Mouse (Mus musculus) brown adipose tissue, adult 24 weeks (tissue): ENCODE measurements around the gene Gif. TPM values are rescaled to one million over a fixed set of nuclear protein-coding genes. Genes with fewer than 3 reads are reported as not detected.

Experiments
- H3K27ac ChIP-seq: fragments of 200-500 bp; replicated peaks from 2 replicates; pipeline ENCODE4 v1.5.1; 2012; ENCODE audit warnings: low read depth, mild to moderate bottlenecking, low read length
- H3K4me1 ChIP-seq: fragments of 200-500 bp; 2 replicates; pipeline ENCODE4 v1.6.1; 2012; ENCODE audit warnings: low read length, mixed read lengths; ENCODE audit not compliant: control insufficient read depth, insufficient read depth, insufficient read length
- H3K4me3 ChIP-seq: fragments of 200-500 bp; 2 replicates; pipeline ENCODE4 v1.5.1; 2012; ENCODE audit warnings: low read depth, mild to moderate bottlenecking, low read length, moderate library complexity; ENCODE audit not compliant: insufficient read depth
- polyA plus RNA-seq: library from polyadenylated mRNA; stranded (reverse); fragments of >200 nt; gene quantifications from 2 replicates; pipeline ENCODE4 v1.2.4, GENCODE M21; 2012; ENCODE audit not compliant: missing spikeins, insufficient read depth, insufficient read length

Gene Gif
- polyA plus RNA-seq, 1 experiment: not detected

- no peak overlapping the region for H3K4me3 ChIP-seq
- no peaks in the 10 kb centered on the region for H3K4me1 ChIP-seq
- H3K27ac ChIP-seq: no peak overlapping the region
These were observed 30.0 kb downstream of the Gif start for GRCm38 (mm10) chr19:11777191-11777865.

GRCm38 (mm10) chr19:11785409-11786154, 38.2 kb downstream of the Gif start:
- Histone ChIP-seq H3K27ac (no peak overlapping the region), H3K4me1 (no peaks in the 10 kb centered on the region), H3K4me3 (no peak overlapping the region)

GRCm38 (mm10) chr19:11787826-11788225, 40.5 kb downstream of the Gif start:
- Histone ChIP-seq H3K4me1 (no peaks in the 10 kb centered on the region), H3K4me3 (no peak overlapping the region), H3K27ac (no peak overlapping the region)

- Histone ChIP-seq H3K4me3 (no peak overlapping the region), H3K27ac (no peak overlapping the region), H3K4me1 (no peaks in the 10 kb centered on the region)
These were observed 41.5 kb downstream of the Gif start for GRCm38 (mm10) chr19:11788876-11789275.

- H3K4me1 ChIP-seq: no peaks in the 10 kb centered on the region
These were observed 44.5 kb downstream of the Gif start for GRCm38 (mm10) chr19:11791825-11792224.

GRCm38 (mm10) chr19:11793741-11794359, 46.5 kb downstream of the Gif start:
- Histone ChIP-seq H3K27ac (no peak overlapping the region), H3K4me1 (no peaks in the 10 kb centered on the region), H3K4me3 (no peak overlapping the region)

More at GRCm38 (mm10) chr19:11791825-11792224, 44.5 kb downstream of the Gif start:
- Histone ChIP-seq H3K27ac (no peak overlapping the region), H3K4me3 (no peak overlapping the region)

- H3K4me1 ChIP-seq: no peaks in the 10 kb centered on the region
- no peak overlapping the region for H3K4me3 ChIP-seq
- no peak overlapping the region for H3K27ac ChIP-seq
These were observed 47.1 kb downstream of the Gif start for GRCm38 (mm10) chr19:11794447-11794846.

- H3K4me3 ChIP-seq: no peak overlapping the region
- H3K27ac ChIP-seq: no peak overlapping the region; the same call in 1 of the 2 replicates
- peaks cover 5% of the 10 kb centered on the region; the same call in 1 of the 2 replicates for H3K4me1 ChIP-seq
These were observed 53.4 kb downstream of the Gif start for GRCm38 (mm10) chr19:11800531-11801315.

GRCm38 (mm10) chr19:11804423-11804822, 57.1 kb downstream of the Gif start:
- Histone ChIP-seq H3K4me3 (no peak overlapping the region), H3K27ac (peak overlapping the region; percentile 71), H3K4me1 (peaks cover 11% of the 10 kb centered on the region; the same call in 1 of the 2 replicates)

- Histone ChIP-seq H3K4me1 (peaks cover 22% of the 10 kb centered on the region), H3K4me3 (no peak overlapping the region), H3K27ac (no peak overlapping the region)
These were observed 59.9 kb downstream of the Gif start for GRCm38 (mm10) chr19:11807251-11807650.

- H3K27ac ChIP-seq: no peak overlapping the region
- peaks cover 22% of the 10 kb centered on the region for H3K4me1 ChIP-seq
These were observed 60.5 kb downstream of the Gif start for GRCm38 (mm10) chr19:11807822-11808221.

GRCm38 (mm10) chr19:11808452-11808851, 61.1 kb downstream of the Gif start:
- H3K27ac ChIP-seq: no peak overlapping the region
- H3K4me1 ChIP-seq: peaks cover 22% of the 10 kb centered on the region
- H3K4me3 ChIP-seq: no peak overlapping the region

More at GRCm38 (mm10) chr19:11807822-11808221, 60.5 kb downstream of the Gif start:
- no peak overlapping the region for H3K4me3 ChIP-seq

- peak overlapping the region; percentile 74 for H3K27ac ChIP-seq
- H3K4me1 ChIP-seq: peaks cover 18% of the 10 kb centered on the region
- no peak overlapping the region for H3K4me3 ChIP-seq
These were observed 62.8 kb downstream of the Gif start for GRCm38 (mm10) chr19:11810003-11810758.

- H3K4me1 ChIP-seq: peaks cover 19% of the 10 kb centered on the region
- no peak overlapping the region for H3K4me3 ChIP-seq
- peak overlapping the region; percentile 74 for H3K27ac ChIP-seq
These were observed 63.5 kb downstream of the Gif start for GRCm38 (mm10) chr19:11810856-11811255.
